Comparison of ENCODE assay signal across 12 mouse cellular contexts in the genomic region with DNA sequence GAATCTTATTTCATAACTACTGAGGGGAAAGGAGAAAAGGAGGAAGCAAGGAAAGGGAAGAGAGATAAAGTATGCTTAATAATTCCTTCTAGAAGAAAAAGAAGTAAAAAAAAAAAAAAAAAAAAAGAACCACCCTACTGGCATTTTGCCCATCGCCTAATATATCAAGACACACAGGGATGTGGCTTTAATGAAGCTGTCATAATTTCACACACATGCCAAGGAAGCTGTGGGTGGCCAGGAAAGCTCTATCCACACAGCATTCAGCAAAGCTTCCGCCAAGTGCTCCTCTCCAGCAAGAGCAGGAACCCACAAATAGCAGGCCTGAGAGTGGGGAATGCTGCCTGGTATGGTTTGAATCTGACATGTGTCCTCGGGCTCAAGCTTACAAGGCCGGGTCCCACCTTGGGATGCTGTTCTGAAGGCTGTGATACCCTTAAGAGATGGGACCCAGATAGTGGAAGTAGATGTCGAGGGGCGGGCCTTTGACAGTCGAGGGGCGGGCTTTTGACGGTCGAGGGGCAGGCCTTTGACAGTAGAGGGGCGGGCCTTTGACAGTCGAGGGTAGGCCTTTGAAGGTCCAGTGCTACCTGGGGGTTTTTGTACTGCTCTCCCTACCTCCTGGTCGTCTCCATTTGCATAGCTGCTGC.
A peak's percentile ranks its signal among the peaks of the same experiment; 100 is the strongest.
DNase-seq lines count a peak whose midpoint lies in the region; ATAC-seq and TF ChIP-seq lines count a peak whose summit lies in the region.
"Had no signal": no experiment of that assay in that cellular context is flagged by ENCODE, and none has a peak within 500 bp of the region (broad histone marks: within the 10 kb centered on the region; RNA-seq: fewer than 3 reads in every experiment).

No protein-coding gene starts in this region.

- H3K4me1 ChIP-seq in hindbrain, embryonic 16.5 days (ENCODE audit: control insufficient read depth, insufficient read depth, low read depth, low read length) = no peaks in the 10 kb centered on the region
- H3K4me1 ChIP-seq in hindbrain, embryonic 10.5 days (replicated peaks) = no peaks in the 10 kb centered on the region; the same call in 1 of the 2 replicates
- H3K4me1 ChIP-seq in megakaryocyte, embryonic 14.5 days = peaks cover 35% of the 10 kb centered on the region
- H3K4me1 ChIP-seq: intestine, embryonic 15.5 days had no signal

- WGBS in hindbrain, embryonic 16.5 days = 71% methylated on average over 13 of the region's 13 CpGs
- WGBS in hindbrain, embryonic 10.5 days = 66% methylated on average over 13 of the region's 13 CpGs

- no peaks in the 10 kb centered on the region for H3K9me3 ChIP-seq in hindbrain, embryonic 16.5 days (ENCODE audit: control insufficient read depth, low read length)
- no peaks in the 10 kb centered on the region for H3K9me3 ChIP-seq in hindbrain, embryonic 10.5 days
- no peaks in the 10 kb centered on the region for H3K9me3 ChIP-seq in megakaryocyte, embryonic 14.5 days
- H3K9me3 ChIP-seq: intestine, embryonic 15.5 days had no signal

- POLR2A ChIA-PET in Patski (lab: Charles Lee) = interaction anchor here (0.7 kb wide), 2 partner anchors 33 to 557 kb away, joined by 5 to 6 read pairs; no protein-coding TSS in a partner anchor

- no peak overlapping the region for H3K27ac ChIP-seq in hindbrain, embryonic 16.5 days (ENCODE audit: low read depth, low read length)
- no peak overlapping the region for H3K27ac ChIP-seq in hindbrain, embryonic 10.5 days
- H3K27ac ChIP-seq: intestine, embryonic 15.5 days; liver, embryonic 14.5 days; macrophage had no signal

- no peak overlapping the region for H3K9ac ChIP-seq in hindbrain, embryonic 16.5 days (ENCODE audit: low read depth, low read length)
- H3K9ac ChIP-seq: forebrain, postnatal 0 days; intestine, embryonic 15.5 days; liver, embryonic 14.5 days had no signal

- TF ChIP-seq CTCF in Patski (IDR thresholded peaks at IDR 0.05) = no peak

- peak; percentile 24; the same call in 1 of the 2 replicates for ATAC-seq in hindbrain, embryonic 16.5 days
- no peak for ATAC-seq in megakaryocyte, adult 5-6 weeks (ENCODE audit: poor library complexity, severe bottlenecking)
- ATAC-seq in Patski = peak; percentile 42
- ATAC-seq in granulocyte monocyte progenitor cell, adult 5-6 weeks (replicated peaks; ENCODE audit: poor library complexity, severe bottlenecking) = peak; percentile 55
- ATAC-seq: forebrain, postnatal 0 days; intestine, embryonic 15.5 days had no signal

- H3K4me2 ChIP-seq in hindbrain, embryonic 16.5 days (ENCODE audit: low read length) = no peak overlapping the region
- H3K4me2 ChIP-seq: intestine, embryonic 15.5 days had no signal

- H3K4me3 ChIP-seq in hindbrain, embryonic 16.5 days (ENCODE audit: low read length) = no peak overlapping the region
- H3K4me3 ChIP-seq in hindbrain, embryonic 10.5 days = no peak overlapping the region
- H3K4me3 ChIP-seq in megakaryocyte, embryonic 14.5 days (replicated peaks) = peak overlapping the region; percentile 1
- H3K4me3 ChIP-seq: intestine, embryonic 15.5 days had no signal

- in situ Hi-C loops in Patski (cut with MboI; ENCODE audit: low pct_unique_long_range_greater_than_20kb) = no loop called here

- no peaks in the 10 kb centered on the region for H3K27me3 ChIP-seq in hindbrain, embryonic 16.5 days (replicated peaks; ENCODE audit: control insufficient read depth, insufficient read depth, low read length)
- H3K27me3 ChIP-seq in hindbrain, embryonic 10.5 days (ENCODE audit: insufficient read depth, poor library complexity, severe bottlenecking) = no peaks in the 10 kb centered on the region
- H3K27me3 ChIP-seq in megakaryocyte, embryonic 14.5 days (replicated peaks) = peaks cover 25% of the 10 kb centered on the region
- H3K27me3 ChIP-seq in Patski = no peaks in the 10 kb centered on the region
- H3K27me3 ChIP-seq: intestine, embryonic 15.5 days had no signal

- DNase-seq in hindbrain, embryonic 10.5 days (ENCODE audit: low spot score) = no peak
- DNase-seq in Patski (ENCODE audit: low read depth, low spot score) = no peak
- DNase-seq in c-Kit-positive CD71-positive TER-119-positive erythroid progenitor cells, embryonic 14.5 days (ENCODE audit: low spot score) = no peak
- DNase-seq: forebrain, postnatal 0 days; heart, adult 11 months had no signal

- no peaks in the 10 kb centered on the region for H3K36me3 ChIP-seq in hindbrain, embryonic 16.5 days (ENCODE audit: control insufficient read depth, insufficient read depth, low read length)
- H3K36me3 ChIP-seq in hindbrain, embryonic 10.5 days = no peaks in the 10 kb centered on the region
- H3K36me3 ChIP-seq in megakaryocyte, embryonic 14.5 days (replicated peaks; ENCODE audit: low read length) = no peaks in the 10 kb centered on the region
- H3K36me3 ChIP-seq: intestine, embryonic 15.5 days had no signal

- CTCF ChIA-PET in Patski (lab: Charles Lee) = interaction anchor here (0.9 kb wide), 1 partner anchor 18 kb away, joined by 4 read pairs; no protein-coding TSS in a partner anchor
